Mouse (Mus musculus): ENCODE results near the gene Dcst2. TPM values are rescaled to one million over a fixed set of nuclear protein-coding genes. Genes with fewer than 3 reads are reported as not detected.

The Dcst2 gene
- polyA plus RNA-seq, 1 experiment from 2014 or later: 2.8 TPM

- no peak overlapping the region for H3K4me3 ChIP-seq (ENCODE audit: low read length)
- peak; percentile 29; the same call in 1 of the 2 replicates for ATAC-seq
- 0 out of 2 replicates have a peak overlapping the region, but pooled peaks have one; percentile 1 for H3K9ac ChIP-seq (ENCODE audit: low read depth, low read length)
- H3K4me1 ChIP-seq (ENCODE audit: control insufficient read depth, insufficient read depth, low read length): peaks cover 32% of the 10 kb centered on the region
- peaks cover 5% of the 10 kb centered on the region; the same call in 1 of the 2 replicates for H3K36me3 ChIP-seq (ENCODE audit: control insufficient read depth, insufficient read depth, low read length)
- 13% methylated on average over 4 of the region's 4 CpGs for WGBS
- H3K27me3 ChIP-seq (replicated peaks; ENCODE audit: control insufficient read depth, insufficient read depth, low read length): no peaks in the 10 kb centered on the region
- no peak overlapping the region for H3K4me2 ChIP-seq (ENCODE audit: low read depth, low read length)
- no peak overlapping the region for H3K27ac ChIP-seq (ENCODE audit: low read length)
- no peaks in the 10 kb centered on the region for H3K9me3 ChIP-seq (ENCODE audit: control insufficient read depth, low read length)
Observed at GRCm38 (mm10) chr3:89328623-89329022, 33.2 kb upstream of the Dcst2 start.

DNA sequence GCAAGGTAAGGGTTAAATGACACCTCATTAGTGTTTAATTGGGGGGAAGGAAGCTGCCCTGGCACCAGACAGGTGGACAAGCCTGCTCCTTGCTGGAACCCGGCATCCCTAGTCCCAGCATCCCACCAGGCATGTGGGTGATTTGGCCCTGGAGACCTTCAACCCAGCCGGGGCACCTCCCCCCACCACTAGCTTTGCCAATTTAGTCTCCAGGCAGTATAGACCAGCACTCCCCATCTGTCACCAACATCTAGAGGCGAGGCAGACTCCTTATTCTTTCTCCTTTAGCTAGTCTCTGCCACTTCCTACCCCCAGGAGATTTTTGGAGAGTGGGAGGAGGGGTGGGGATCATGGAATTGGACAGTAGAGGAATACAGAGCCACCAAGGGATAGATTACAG lies 31.4 kb upstream of the Dcst2 start:
- no peak overlapping the region for H3K27ac ChIP-seq (ENCODE audit: low read length)
- ATAC-seq: no peak
- H3K9ac ChIP-seq (ENCODE audit: low read depth, low read length): no peak overlapping the region
- H3K36me3 ChIP-seq (ENCODE audit: control insufficient read depth, insufficient read depth, low read length): peaks cover 7% of the 10 kb centered on the region; the same call in 1 of the 2 replicates
- no peaks in the 10 kb centered on the region for H3K9me3 ChIP-seq (ENCODE audit: control insufficient read depth, low read length)
- H3K4me1 ChIP-seq (ENCODE audit: control insufficient read depth, insufficient read depth, low read length): peaks cover 32% of the 10 kb centered on the region
- 44% methylated on average over 3 of the region's 3 CpGs for WGBS
- H3K4me3 ChIP-seq (ENCODE audit: low read length): no peak overlapping the region
- H3K27me3 ChIP-seq (replicated peaks; ENCODE audit: control insufficient read depth, insufficient read depth, low read length): no peaks in the 10 kb centered on the region
- H3K4me2 ChIP-seq (ENCODE audit: low read depth, low read length): no peak overlapping the region

GRCm38 (mm10) chr3:89330948-89331347 lies 30.8 kb upstream of the Dcst2 start:
- Histone ChIP-seq H3K36me3 (ENCODE audit: control insufficient read depth, insufficient read depth, low read length) (peaks cover 7% of the 10 kb centered on the region; the same call in 1 of the 2 replicates), H3K27me3 (replicated peaks; ENCODE audit: control insufficient read depth, insufficient read depth, low read length) (no peaks in the 10 kb centered on the region), H3K4me1 (ENCODE audit: control insufficient read depth, insufficient read depth, low read length) (peaks cover 32% of the 10 kb centered on the region), H3K4me3 (ENCODE audit: low read length) (no peak overlapping the region), H3K9me3 (ENCODE audit: control insufficient read depth, low read length) (no peaks in the 10 kb centered on the region), H3K9ac (ENCODE audit: low read depth, low read length) (no peak overlapping the region), H3K27ac (ENCODE audit: low read length) (no peak overlapping the region), H3K4me2 (ENCODE audit: low read depth, low read length) (no peak overlapping the region; the same call in 1 of the 2 replicates)
- 26% methylated on average over 10 of the region's 10 CpGs for WGBS
- no peak for ATAC-seq

DNA sequence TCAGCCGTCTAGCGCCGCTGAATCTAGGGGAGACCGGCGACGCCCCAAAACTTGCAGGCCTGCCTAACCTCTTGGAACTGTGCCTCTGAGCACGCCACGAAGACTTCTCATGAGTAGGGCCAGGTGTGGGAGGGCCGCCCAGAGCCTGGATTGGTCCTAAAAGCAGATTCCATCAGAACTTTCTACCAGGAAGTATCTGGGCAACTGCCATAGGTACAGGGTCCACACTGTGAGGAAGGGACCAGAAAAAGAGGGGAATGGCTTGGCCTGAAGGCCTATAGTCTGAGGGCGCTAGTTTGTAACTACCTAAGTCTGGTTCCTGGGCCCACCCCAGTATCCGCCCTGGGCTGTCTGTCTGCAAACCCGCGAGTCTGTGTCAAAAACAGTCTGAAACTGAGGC lies 30.2 kb upstream of the Dcst2 start:
- Histone ChIP-seq H3K36me3 (ENCODE audit: control insufficient read depth, insufficient read depth, low read length) (peaks cover 7% of the 10 kb centered on the region; the same call in 1 of the 2 replicates), H3K27ac (ENCODE audit: low read length) (0 out of 2 replicates have a peak overlapping the region, but pooled peaks have one; percentile 5), H3K27me3 (replicated peaks; ENCODE audit: control insufficient read depth, insufficient read depth, low read length) (no peaks in the 10 kb centered on the region), H3K4me1 (ENCODE audit: control insufficient read depth, insufficient read depth, low read length) (peaks cover 36% of the 10 kb centered on the region), H3K9ac (ENCODE audit: low read depth, low read length) (no peak overlapping the region), H3K9me3 (ENCODE audit: control insufficient read depth, low read length) (no peaks in the 10 kb centered on the region), H3K4me2 (ENCODE audit: low read depth, low read length) (no peak overlapping the region; the same call in 1 of the 2 replicates), H3K4me3 (ENCODE audit: low read length) (no peak overlapping the region)
- peak; percentile 57 for ATAC-seq
- 55% methylated on average over 13 of the region's 13 CpGs for WGBS

GRCm38 (mm10) chr3:89332013-89332412 lies 29.8 kb upstream of the Dcst2 start:
- peaks cover 7% of the 10 kb centered on the region; the same call in 1 of the 2 replicates for H3K36me3 ChIP-seq (ENCODE audit: control insufficient read depth, insufficient read depth, low read length)
- peaks cover 40% of the 10 kb centered on the region for H3K4me1 ChIP-seq (ENCODE audit: control insufficient read depth, insufficient read depth, low read length)
- ATAC-seq: peak; percentile 1; the same call in 1 of the 2 replicates
- H3K4me2 ChIP-seq (ENCODE audit: low read depth, low read length): no peak overlapping the region
- no peak overlapping the region for H3K4me3 ChIP-seq (ENCODE audit: low read length)
- H3K9ac ChIP-seq (ENCODE audit: low read depth, low read length): no peak overlapping the region
- no peaks in the 10 kb centered on the region for H3K27me3 ChIP-seq (replicated peaks; ENCODE audit: control insufficient read depth, insufficient read depth, low read length)
- 53% methylated on average over 10 of the region's 10 CpGs for WGBS
- no peak overlapping the region for H3K27ac ChIP-seq (ENCODE audit: low read length)
- no peaks in the 10 kb centered on the region for H3K9me3 ChIP-seq (ENCODE audit: control insufficient read depth, low read length)

DNA sequence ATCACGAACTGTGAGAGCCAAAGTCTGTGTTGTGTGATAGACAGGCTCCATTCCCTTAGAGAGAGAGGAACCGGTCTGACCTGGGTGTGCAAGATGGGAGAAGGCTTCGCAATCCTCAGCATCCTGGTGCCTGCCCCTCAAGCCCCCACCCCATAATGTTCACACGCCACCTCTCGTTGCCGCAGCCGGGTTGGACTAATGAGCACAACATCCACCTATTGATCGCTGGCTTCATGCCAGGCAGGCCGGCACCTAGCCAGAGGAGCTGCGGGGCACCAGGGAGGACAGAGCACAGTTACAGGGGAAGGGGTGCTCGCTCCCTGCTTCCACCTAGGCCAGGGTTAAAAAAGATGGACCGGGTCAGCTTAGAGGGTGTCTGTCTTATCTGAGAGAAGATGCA lies 29.3 kb upstream of the Dcst2 start:
- Histone ChIP-seq H3K4me1 (ENCODE audit: control insufficient read depth, insufficient read depth, low read length) (peaks cover 40% of the 10 kb centered on the region), H3K27ac (ENCODE audit: low read length) (no peak overlapping the region)

GRCm38 (mm10) chr3:89333053-89333452 lies 28.7 kb upstream of the Dcst2 start:
- no peak overlapping the region for H3K4me3 ChIP-seq (ENCODE audit: low read length)
- peaks cover 38% of the 10 kb centered on the region for H3K4me1 ChIP-seq (ENCODE audit: control insufficient read depth, insufficient read depth, low read length)
- no peaks in the 10 kb centered on the region for H3K9me3 ChIP-seq (ENCODE audit: control insufficient read depth, low read length)
- ATAC-seq: no peak
- H3K9ac ChIP-seq (ENCODE audit: low read depth, low read length): no peak overlapping the region
- H3K36me3 ChIP-seq (ENCODE audit: control insufficient read depth, insufficient read depth, low read length): peaks cover 7% of the 10 kb centered on the region; the same call in 1 of the 2 replicates
- H3K27me3 ChIP-seq (replicated peaks; ENCODE audit: control insufficient read depth, insufficient read depth, low read length): no peaks in the 10 kb centered on the region
- no peak overlapping the region for H3K4me2 ChIP-seq (ENCODE audit: low read depth, low read length)
- no peak overlapping the region for H3K27ac ChIP-seq (ENCODE audit: low read length)
- 56% methylated on average over 11 of the region's 11 CpGs for WGBS

More for the DNA sequence above, 29.3 kb upstream of the Dcst2 start:
- Histone ChIP-seq H3K4me2 (ENCODE audit: low read depth, low read length) (no peak overlapping the region), H3K9ac (ENCODE audit: low read depth, low read length) (no peak overlapping the region), H3K36me3 (ENCODE audit: control insufficient read depth, insufficient read depth, low read length) (peaks cover 7% of the 10 kb centered on the region; the same call in 1 of the 2 replicates), H3K27me3 (replicated peaks; ENCODE audit: control insufficient read depth, insufficient read depth, low read length) (no peaks in the 10 kb centered on the region), H3K4me3 (ENCODE audit: low read length) (no peak overlapping the region), H3K9me3 (ENCODE audit: control insufficient read depth, low read length) (no peaks in the 10 kb centered on the region)
- 47% methylated on average over 12 of the region's 12 CpGs for WGBS
- ATAC-seq: peak; percentile 51

- Histone ChIP-seq H3K9me3 (ENCODE audit: control insufficient read depth, low read length) (no peaks in the 10 kb centered on the region), H3K9ac (ENCODE audit: low read depth, low read length) (peak overlapping the region; percentile 92), H3K4me1 (ENCODE audit: control insufficient read depth, insufficient read depth, low read length) (peaks cover 52% of the 10 kb centered on the region), H3K36me3 (ENCODE audit: control insufficient read depth, insufficient read depth, low read length) (peaks cover 7% of the 10 kb centered on the region; the same call in 1 of the 2 replicates), H3K27me3 (replicated peaks; ENCODE audit: control insufficient read depth, insufficient read depth, low read length) (no peaks in the 10 kb centered on the region), H3K4me2 (ENCODE audit: low read depth, low read length) (peak overlapping the region; percentile 83), H3K27ac (ENCODE audit: low read length) (peak overlapping the region; percentile 91), H3K4me3 (ENCODE audit: low read length) (peak overlapping the region; percentile 85)
- 14% methylated on average over 6 of the region's 6 CpGs for WGBS
- no peak for ATAC-seq
Observed at GRCm38 (mm10) chr3:89336529-89336928, 25.2 kb upstream of the Dcst2 start.

DNA sequence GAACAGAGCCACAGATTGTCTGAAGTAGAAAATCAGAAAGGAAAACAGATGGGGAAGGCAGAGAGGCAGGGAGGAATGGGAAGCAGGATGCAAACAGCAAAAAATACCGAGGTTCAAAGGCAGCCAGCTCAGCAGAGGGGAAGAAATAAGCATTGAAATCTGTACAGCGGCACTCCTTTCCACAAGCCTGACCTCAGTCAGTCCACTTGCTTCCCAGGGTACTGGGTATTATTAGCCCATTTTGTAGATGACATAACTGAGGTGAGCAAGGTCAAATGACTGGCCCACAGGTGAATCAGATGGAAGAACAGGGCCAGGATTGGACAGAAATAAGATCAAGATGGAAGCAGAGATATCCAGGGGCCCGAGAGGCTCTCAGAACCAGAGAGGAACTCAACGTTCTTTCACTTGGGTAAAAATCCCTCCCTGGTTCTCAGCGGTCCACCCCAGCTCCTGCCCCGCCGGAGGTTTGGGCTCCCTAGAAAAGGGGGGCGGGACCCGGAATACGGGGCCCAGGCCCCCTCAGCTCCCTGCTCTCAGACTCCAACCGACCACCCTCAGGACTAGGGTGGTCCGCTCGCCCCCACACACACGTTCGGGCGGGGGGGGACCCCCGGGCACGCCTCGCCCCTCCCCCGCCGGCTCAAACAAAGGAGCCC lies 24.6 kb upstream of the Dcst2 start:
- Histone ChIP-seq H3K9ac (ENCODE audit: low read depth, low read length) (peak overlapping the region; percentile 92), H3K36me3 (ENCODE audit: control insufficient read depth, insufficient read depth, low read length) (peaks cover 9% of the 10 kb centered on the region; the same call in 1 of the 2 replicates), H3K9me3 (ENCODE audit: control insufficient read depth, low read length) (no peaks in the 10 kb centered on the region), H3K27ac (ENCODE audit: low read length) (peak overlapping the region; percentile 91), H3K4me2 (ENCODE audit: low read depth, low read length) (peak overlapping the region; percentile 83), H3K4me3 (ENCODE audit: low read length) (peak overlapping the region; percentile 85), H3K4me1 (ENCODE audit: control insufficient read depth, insufficient read depth, low read length) (peaks cover 46% of the 10 kb centered on the region), H3K27me3 (replicated peaks; ENCODE audit: control insufficient read depth, insufficient read depth, low read length) (no peaks in the 10 kb centered on the region)
- under 1% methylated on average over 17 of the region's 21 CpGs for WGBS
- ATAC-seq: peak; percentile 13; the same call in 1 of the 2 replicates
